Mouse (Mus musculus) fat pad, adult 2 months (tissue): ENCODE results near the gene Dab2ip.

ENCODE experiments used
- DNase-seq: peaks from one replicate; pipeline ENCODE4 v3.0.0-alpha.2; 2011; ENCODE audit warnings: low read depth, low spot score; ENCODE audit errors: extremely low read depth

Dab2ip gene

GRCm38 (mm10) chr2:35557911-35558825 is at the start of gene Dab2ip:
Gene Dab2ip, plus strand, starts transcription at chr2:35558266.
- DNase-seq = no peak

GRCm38 (mm10) chr2:35508597-35509342 is 49.3 kb upstream of the Dab2ip start:
- DNase-seq = no peak

- no peak for DNase-seq
Measured at GRCm38 (mm10) chr2:35509343-35509667, 48.8 kb upstream of the Dab2ip start.

GRCm38 (mm10) chr2:35509888-35510287 is 48.2 kb upstream of the Dab2ip start:
- no peak for DNase-seq

GRCm38 (mm10) chr2:35510920-35511319 is 47.1 kb upstream of the Dab2ip start:
- DNase-seq = no peak

- DNase-seq = no peak
Measured at GRCm38 (mm10) chr2:35512226-35512625, 45.8 kb upstream of the Dab2ip start.

GRCm38 (mm10) chr2:35514051-35514892 is 43.8 kb upstream of the Dab2ip start:
- DNase-seq = no peak

GRCm38 (mm10) chr2:35526612-35527242 is 31.3 kb upstream of the Dab2ip start:
- no peak for DNase-seq

GRCm38 (mm10) chr2:35529086-35529485 is 29.0 kb upstream of the Dab2ip start:
- DNase-seq = no peak

- no peak for DNase-seq
Measured at GRCm38 (mm10) chr2:35529856-35530255, 28.2 kb upstream of the Dab2ip start.

- DNase-seq = no peak
Measured at GRCm38 (mm10) chr2:35530732-35531131, 27.3 kb upstream of the Dab2ip start.

GRCm38 (mm10) chr2:35533646-35534045 is 24.4 kb upstream of the Dab2ip start:
- no peak for DNase-seq

- no peak for DNase-seq
Measured at GRCm38 (mm10) chr2:35539276-35539972, 18.6 kb upstream of the Dab2ip start.

- no peak for DNase-seq
Measured at GRCm38 (mm10) chr2:35540798-35541197, 17.3 kb upstream of the Dab2ip start.

GRCm38 (mm10) chr2:35544717-35545116 is 13.3 kb upstream of the Dab2ip start:
- no peak for DNase-seq

GRCm38 (mm10) chr2:35545125-35545590 is 12.9 kb upstream of the Dab2ip start:
- DNase-seq = peak; percentile 31

- no peak for DNase-seq
Measured at GRCm38 (mm10) chr2:35546462-35546861, 11.6 kb upstream of the Dab2ip start.

- DNase-seq = no peak
Measured at GRCm38 (mm10) chr2:35549191-35549590, 8.9 kb upstream of the Dab2ip start.

GRCm38 (mm10) chr2:35550097-35550496 is 8.0 kb upstream of the Dab2ip start:
- DNase-seq = no peak

GRCm38 (mm10) chr2:35556918-35557486 is 1.1 kb upstream of the Dab2ip start:
- DNase-seq = no peak
